Mouse (Mus musculus) forebrain, embryonic 12.5 days (tissue): ENCODE measurements around the gene Smg6. TPM values are rescaled to one million over a fixed set of nuclear protein-coding genes. Genes with fewer than 3 reads are reported as not detected.

Experiments
- ATAC-seq: fragments of 200-750 bp; cut with Nextera tagmentation; 2 replicates; pipeline ENCODE4 v1.8.0; 2017; ENCODE audit warnings: moderate TSS enrichment; ENCODE audit not compliant: low FRiP score
- H3K27ac ChIP-seq: fragments of 300-500 bp; sonication (generic); 2 replicates; pipeline ENCODE4 v1.5.1; 2016; ENCODE audit warnings: mild to moderate bottlenecking
- H3K27me3 ChIP-seq: fragments of 300-500 bp; sonication (generic); 2 replicates; pipeline ENCODE4 v1.6.1; 2016; ENCODE audit warnings: mild to moderate bottlenecking
- H3K36me3 ChIP-seq: fragments of 300-500 bp; sonication (generic); replicated peaks from 2 replicates; pipeline ENCODE4 v1.6.1; 2016; ENCODE audit warnings: mild to moderate bottlenecking
- H3K4me1 ChIP-seq: fragments of 300-500 bp; sonication (generic); 2 replicates; pipeline ENCODE4 v1.6.1; 2016
- H3K4me2 ChIP-seq: fragments of 300-500 bp; sonication (generic); 2 replicates; pipeline ENCODE4 v1.6.1; 2016; ENCODE audit warnings: mild to moderate bottlenecking, moderate library complexity
- H3K4me3 ChIP-seq: fragments of 300-500 bp; sonication (generic); replicated peaks from 2 replicates; pipeline ENCODE4 v1.5.1; 2016; ENCODE audit warnings: mild to moderate bottlenecking
- H3K9ac ChIP-seq: fragments of 300-500 bp; sonication (generic); 2 replicates; pipeline ENCODE4 v1.6.1; 2016; ENCODE audit warnings: mild to moderate bottlenecking
- H3K9me3 ChIP-seq: fragments of 300-500 bp; sonication (generic); 2 replicates; pipeline ENCODE4 v1.6.1; 2016
- WGBS: fragments of 180-500 bp; shearing (Covaris S2); methylation state at CpG from one replicate; pipeline ENCODE4 v1.1.7; 2016; 5-methylcytosine and 5-hydroxymethylcytosine counted together
- polyA plus RNA-seq: library from polyadenylated mRNA; unstranded; fragments of >200 nt; fragmentation: Nextera tagmentation; extraction: Ambion mirVana; gene quantifications from 2 replicates; pipeline ENCODE4 v1.2.1, GENCODE M21; 2016

The Smg6 gene
- polyA plus RNA-seq, 1 experiment from 2014 or later, result 22.0 TPM

GRCm38 (mm10) chr11:75148332-75149035 lies 222.9 kb downstream of the Smg6 start:
- H3K36me3 ChIP-seq, result peaks cover 36% of the 10 kb centered on the region
- H3K4me1 ChIP-seq, result peaks cover 11% of the 10 kb centered on the region
- no peak for ATAC-seq
- no peak overlapping the region for H3K4me2 ChIP-seq
- H3K27me3 ChIP-seq, result no peaks in the 10 kb centered on the region
- no peak overlapping the region for H3K4me3 ChIP-seq
- H3K27ac ChIP-seq, result peak overlapping the region; percentile 25; the same call in 1 of the 2 replicates
- WGBS, result 94% methylated on average over 10 of the region's 11 CpGs
- no peaks in the 10 kb centered on the region for H3K9me3 ChIP-seq
- no peak overlapping the region for H3K9ac ChIP-seq

- WGBS, result 93% methylated on average over 1 of the region's 1 CpGs
- H3K27ac ChIP-seq, result no peak overlapping the region
- H3K9ac ChIP-seq, result no peak overlapping the region
- ATAC-seq, result no peak
- H3K9me3 ChIP-seq, result no peaks in the 10 kb centered on the region
- H3K4me2 ChIP-seq, result no peak overlapping the region
- H3K4me3 ChIP-seq, result no peak overlapping the region
- peaks cover 25% of the 10 kb centered on the region for H3K36me3 ChIP-seq
- peaks cover 11% of the 10 kb centered on the region for H3K4me1 ChIP-seq
- no peaks in the 10 kb centered on the region for H3K27me3 ChIP-seq
These were observed 224.7 kb downstream of the Smg6 start for GRCm38 (mm10) chr11:75150346-75150745.

DNA sequence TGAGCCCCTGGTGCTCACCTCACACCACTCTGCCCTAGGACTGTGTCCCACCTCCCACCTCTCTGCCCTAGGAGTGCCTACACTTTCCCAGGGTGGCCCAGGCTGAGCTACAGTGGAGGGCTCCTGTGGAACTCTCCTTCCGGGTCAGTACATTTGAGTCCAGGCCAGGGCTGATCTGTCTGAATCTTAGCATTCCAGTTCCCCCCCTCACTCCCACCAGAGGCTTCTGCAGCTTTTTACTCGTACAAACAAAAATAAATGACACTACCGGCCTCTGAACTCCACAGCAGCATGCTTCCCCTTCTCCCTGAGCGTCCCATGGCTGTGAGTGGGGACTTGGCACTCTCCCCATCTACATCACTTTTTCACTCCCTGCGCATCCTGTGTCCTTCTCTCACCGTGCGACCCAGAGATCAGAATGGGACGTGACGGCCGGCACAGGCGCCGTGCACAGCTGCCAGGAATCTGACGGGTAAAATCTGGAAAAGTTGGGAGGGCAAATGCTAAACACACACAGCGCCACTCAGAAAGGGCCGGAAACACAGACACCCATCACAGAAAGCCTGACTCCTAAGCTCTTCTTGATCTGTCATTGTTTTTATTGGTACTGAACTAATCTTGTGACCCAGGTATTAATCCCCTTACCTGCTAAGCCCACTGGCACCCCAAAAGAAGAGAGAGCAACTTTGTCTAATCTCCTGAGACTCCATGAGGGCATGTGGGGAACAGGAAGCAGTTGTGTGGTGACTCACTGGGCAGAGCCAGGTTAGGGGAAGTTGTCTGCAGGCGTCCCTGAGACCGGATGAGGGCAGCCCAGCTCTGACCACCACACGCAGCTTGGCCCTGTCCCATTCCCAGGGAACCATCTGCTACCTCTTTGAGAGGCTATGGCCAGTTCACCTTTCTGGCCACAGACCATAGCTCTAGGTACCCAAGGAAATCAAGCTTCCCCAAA lies 227.3 kb downstream of the Smg6 start:
- Histone ChIP-seq H3K9ac (no peak overlapping the region), H3K27me3 (no peaks in the 10 kb centered on the region), H3K4me3 (no peak overlapping the region), H3K9me3 (no peaks in the 10 kb centered on the region), H3K27ac (no peak overlapping the region), H3K36me3 (peaks cover 26% of the 10 kb centered on the region), H3K4me1 (peaks cover 1% of the 10 kb centered on the region; the same call in 1 of the 2 replicates), H3K4me2 (no peak overlapping the region)
- 84% methylated on average over 18 of the region's 18 CpGs for WGBS
- ATAC-seq, result no peak

DNA sequence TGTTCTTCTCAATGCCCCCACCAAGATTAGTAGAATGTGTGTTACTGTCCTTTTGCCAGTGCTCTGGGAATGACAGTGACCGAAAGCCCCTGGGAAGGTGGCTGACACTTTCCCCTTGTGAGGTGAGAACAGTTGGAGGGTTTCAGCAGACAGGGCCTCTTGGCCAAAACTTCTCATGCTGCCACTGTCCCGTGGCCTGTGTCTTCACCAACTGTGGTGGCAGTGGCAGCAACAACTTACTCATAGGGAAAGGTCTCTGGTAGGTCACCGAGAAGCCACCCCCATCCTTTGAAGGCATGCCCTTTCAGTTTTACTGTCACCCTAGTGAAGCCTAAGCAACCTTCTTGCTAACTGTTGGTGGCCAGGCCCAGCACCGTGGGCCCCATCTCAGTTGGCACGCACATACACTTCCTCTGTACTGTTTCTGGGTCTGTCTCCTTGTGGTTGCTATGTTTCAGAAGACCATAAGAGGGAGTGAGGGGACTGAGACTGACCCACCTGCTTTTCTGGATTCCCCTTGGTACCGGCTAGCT lies 228.5 kb downstream of the Smg6 start:
- no peak overlapping the region for H3K4me3 ChIP-seq
- no peaks in the 10 kb centered on the region for H3K27me3 ChIP-seq
- no peaks in the 10 kb centered on the region for H3K9me3 ChIP-seq
- ATAC-seq, result no peak
- H3K9ac ChIP-seq, result no peak overlapping the region
- H3K36me3 ChIP-seq, result peaks cover 22% of the 10 kb centered on the region
- WGBS, result 80% methylated on average over 6 of the region's 6 CpGs
- H3K4me1 ChIP-seq, result no peaks in the 10 kb centered on the region
- no peak overlapping the region for H3K4me2 ChIP-seq
- H3K27ac ChIP-seq, result no peak overlapping the region

- Histone ChIP-seq H3K9me3 (no peaks in the 10 kb centered on the region), H3K4me1 (no peaks in the 10 kb centered on the region), H3K27ac (no peak overlapping the region), H3K4me2 (no peak overlapping the region), H3K9ac (no peak overlapping the region), H3K27me3 (no peaks in the 10 kb centered on the region), H3K36me3 (peaks cover 29% of the 10 kb centered on the region), H3K4me3 (no peak overlapping the region)
- 85% methylated on average over 6 of the region's 6 CpGs for WGBS
- no peak for ATAC-seq
These were observed 230.4 kb downstream of the Smg6 start for GRCm38 (mm10) chr11:75155985-75156384.

DNA sequence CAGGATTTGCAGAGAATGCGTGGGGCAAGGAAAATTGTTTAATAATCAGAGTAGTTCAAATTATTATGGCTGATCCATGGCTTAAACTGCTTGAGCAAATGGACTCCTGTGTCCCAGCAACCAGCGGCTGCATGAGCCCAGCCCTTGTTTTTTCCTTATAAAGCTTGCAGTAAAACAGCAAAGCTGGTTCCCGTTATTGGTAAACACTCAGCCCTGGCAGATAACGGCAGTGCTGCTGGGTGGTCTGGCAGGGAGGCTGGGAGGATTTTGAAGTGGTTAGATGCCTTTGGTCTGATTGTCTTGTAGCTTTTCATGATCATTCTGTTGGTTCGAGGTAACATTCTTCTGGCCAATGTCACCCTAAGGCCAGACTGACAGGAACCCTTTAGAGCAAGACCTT lies 230.8 kb downstream of the Smg6 start:
- H3K9me3 ChIP-seq, result no peaks in the 10 kb centered on the region
- no peak overlapping the region for H3K4me2 ChIP-seq
- H3K27me3 ChIP-seq, result no peaks in the 10 kb centered on the region
- no peaks in the 10 kb centered on the region for H3K4me1 ChIP-seq
- 79% methylated on average over 5 of the region's 5 CpGs for WGBS
- H3K36me3 ChIP-seq, result peaks cover 33% of the 10 kb centered on the region
- H3K9ac ChIP-seq, result no peak overlapping the region
- no peak for ATAC-seq
- H3K27ac ChIP-seq, result no peak overlapping the region
- no peak overlapping the region for H3K4me3 ChIP-seq

- Histone ChIP-seq H3K4me2 (no peak overlapping the region), H3K9ac (no peak overlapping the region), H3K36me3 (peaks cover 39% of the 10 kb centered on the region), H3K4me3 (no peak overlapping the region), H3K9me3 (no peaks in the 10 kb centered on the region), H3K27ac (no peak overlapping the region), H3K27me3 (no peaks in the 10 kb centered on the region), H3K4me1 (no peaks in the 10 kb centered on the region)
- WGBS, result 68% methylated on average over 4 of the region's 4 CpGs
- ATAC-seq, result no peak
These were observed 231.4 kb downstream of the Smg6 start for GRCm38 (mm10) chr11:75157037-75157436.

- no peaks in the 10 kb centered on the region for H3K4me1 ChIP-seq
- peaks cover 3% of the 10 kb centered on the region for H3K27me3 ChIP-seq
- 53% methylated on average over 2 of the region's 2 CpGs for WGBS
- no peaks in the 10 kb centered on the region for H3K9me3 ChIP-seq
- no peak overlapping the region for H3K9ac ChIP-seq
- no peak overlapping the region for H3K27ac ChIP-seq
- H3K36me3 ChIP-seq, result peaks cover 46% of the 10 kb centered on the region
- H3K4me2 ChIP-seq, result no peak overlapping the region
- ATAC-seq, result no peak
- no peak overlapping the region for H3K4me3 ChIP-seq
These were observed 232.3 kb downstream of the Smg6 start for GRCm38 (mm10) chr11:75157901-75158300.

- ATAC-seq, result no peak
- peaks cover 8% of the 10 kb centered on the region for H3K27me3 ChIP-seq
- no peak overlapping the region for H3K4me3 ChIP-seq
- H3K4me1 ChIP-seq, result no peaks in the 10 kb centered on the region
- H3K9me3 ChIP-seq, result no peaks in the 10 kb centered on the region
- peaks cover 51% of the 10 kb centered on the region for H3K36me3 ChIP-seq
- no peak overlapping the region for H3K9ac ChIP-seq
- 93% methylated on average over 14 of the region's 14 CpGs for WGBS
- H3K27ac ChIP-seq, result no peak overlapping the region
- H3K4me2 ChIP-seq, result no peak overlapping the region
These were observed 232.8 kb downstream of the Smg6 start for GRCm38 (mm10) chr11:75158432-75158831.

- Histone ChIP-seq H3K4me2 (no peak overlapping the region), H3K4me1 (no peaks in the 10 kb centered on the region), H3K9ac (no peak overlapping the region), H3K36me3 (peaks cover 53% of the 10 kb centered on the region), H3K27me3 (peaks cover 19% of the 10 kb centered on the region), H3K27ac (no peak overlapping the region), H3K9me3 (no peaks in the 10 kb centered on the region), H3K4me3 (no peak overlapping the region)
- WGBS, result 60% methylated on average over 2 of the region's 2 CpGs
- no peak for ATAC-seq
These were observed 233.9 kb downstream of the Smg6 start for GRCm38 (mm10) chr11:75159564-75159963.

DNA sequence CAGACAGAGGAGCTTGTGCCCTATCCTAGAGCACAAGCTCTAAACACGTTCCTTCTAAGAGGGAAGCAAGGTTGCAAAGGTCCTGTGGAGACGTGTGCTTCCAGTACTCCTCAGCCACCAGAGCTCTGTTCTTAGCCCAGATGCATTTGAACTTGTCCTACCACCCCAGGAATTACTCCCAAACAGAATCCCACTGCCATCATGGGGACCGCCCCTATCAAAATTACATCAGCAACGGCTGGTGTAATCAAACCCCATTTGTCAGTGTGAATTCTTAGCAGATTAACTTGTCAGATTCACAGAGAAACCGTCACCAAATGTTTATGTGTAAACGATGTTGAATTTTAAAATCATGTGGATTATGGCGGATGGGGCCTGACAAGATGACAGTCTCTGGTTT lies 235.3 kb downstream of the Smg6 start:
- H3K27me3 ChIP-seq, result peaks cover 33% of the 10 kb centered on the region
- H3K27ac ChIP-seq, result no peak overlapping the region
- no peaks in the 10 kb centered on the region for H3K9me3 ChIP-seq
- H3K9ac ChIP-seq, result no peak overlapping the region
- H3K4me3 ChIP-seq, result no peak overlapping the region
- no peak for ATAC-seq
- H3K4me2 ChIP-seq, result no peak overlapping the region
- H3K36me3 ChIP-seq, result peaks cover 53% of the 10 kb centered on the region
- peaks cover 7% of the 10 kb centered on the region for H3K4me1 ChIP-seq
- WGBS, result 89% methylated on average over 7 of the region's 7 CpGs

DNA sequence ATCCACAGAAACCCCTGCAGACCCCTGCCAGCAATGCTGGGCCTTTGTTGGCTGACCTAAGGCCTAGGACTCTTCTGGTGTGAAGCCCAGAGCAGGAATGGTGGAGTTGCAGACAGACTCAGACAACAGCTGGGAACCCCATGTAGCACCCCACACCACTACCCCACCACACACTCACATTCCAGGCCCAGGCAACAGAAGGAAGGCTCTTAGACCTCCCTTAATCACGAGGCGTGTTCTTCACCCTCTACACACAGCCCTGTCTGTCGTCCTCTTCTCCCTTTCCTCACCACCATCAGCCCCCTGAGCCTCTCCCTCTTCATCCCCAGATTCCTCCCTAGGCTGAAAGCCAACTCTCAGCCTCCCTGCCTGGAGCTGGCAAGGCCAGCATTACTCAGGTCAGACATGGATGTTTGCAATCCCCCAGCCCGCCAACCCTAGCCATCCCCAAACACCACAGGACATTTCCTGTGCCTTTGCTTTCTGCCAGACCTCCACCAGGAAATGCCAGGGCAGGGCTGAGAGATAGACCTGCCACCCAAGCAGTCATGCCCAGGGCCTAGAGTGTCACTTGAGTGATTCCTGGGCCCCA lies 235.9 kb downstream of the Smg6 start:
- Histone ChIP-seq H3K9ac (no peak overlapping the region), H3K9me3 (no peaks in the 10 kb centered on the region), H3K36me3 (peaks cover 53% of the 10 kb centered on the region), H3K4me1 (peaks cover 12% of the 10 kb centered on the region), H3K27me3 (peaks cover 39% of the 10 kb centered on the region), H3K4me3 (no peak overlapping the region), H3K4me2 (no peak overlapping the region), H3K27ac (no peak overlapping the region)
- ATAC-seq, result no peak
- 89% methylated on average over 4 of the region's 4 CpGs for whole genome bisulfite sequencing
